Mouse (Mus musculus) left cerebral cortex, adult 11 months (tissue): ENCODE measurements at regions not wholly inside any gene's neighbourhood (a gene's known extent, or its start where the extent isn't known, plus 50 kb on each side); places are given as distances from the start of the nearest gene placed in this dataset.
"Not testable (repeated sequence)": the region's sequence is repeated elsewhere in the genome, so short reads cannot be mapped to it uniquely, and the experiment has no call there.

ENCODE experiments used
- DNase-seq: peaks from one replicate; pipeline ENCODE4 v3.0.0; 2022; ENCODE audit warnings: low spot score

DNA sequence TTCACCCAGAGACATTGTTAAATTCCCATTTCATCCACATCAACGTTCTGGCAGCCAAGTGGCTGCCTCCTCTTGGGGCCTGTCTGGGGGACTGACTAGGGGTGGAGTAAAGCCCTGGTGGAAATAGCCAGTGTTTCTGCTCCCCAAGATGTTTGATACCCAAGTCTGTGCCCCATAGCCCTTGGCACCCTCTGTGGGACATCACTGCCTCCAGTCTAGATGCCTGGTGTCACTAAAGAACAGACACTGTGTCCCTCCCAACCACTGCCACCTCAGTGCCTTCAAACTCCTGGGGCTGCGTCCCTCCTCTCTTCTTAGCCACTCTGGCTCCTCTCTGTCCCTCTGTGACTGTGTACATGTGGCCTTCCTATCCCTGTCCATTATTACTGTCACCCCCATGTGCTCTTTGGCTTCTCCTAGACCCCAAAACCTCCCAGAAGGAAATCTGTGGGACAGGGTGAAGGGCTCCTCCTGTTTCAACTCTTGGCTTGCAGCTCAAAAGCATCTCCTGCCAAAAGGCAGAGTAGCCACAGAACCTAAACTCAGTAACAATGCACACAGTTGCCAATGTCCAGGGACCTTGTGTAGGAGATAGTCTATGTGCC lies 224.8 kb upstream of the Irx4 start:
- DNase-seq: no peak

DNA sequence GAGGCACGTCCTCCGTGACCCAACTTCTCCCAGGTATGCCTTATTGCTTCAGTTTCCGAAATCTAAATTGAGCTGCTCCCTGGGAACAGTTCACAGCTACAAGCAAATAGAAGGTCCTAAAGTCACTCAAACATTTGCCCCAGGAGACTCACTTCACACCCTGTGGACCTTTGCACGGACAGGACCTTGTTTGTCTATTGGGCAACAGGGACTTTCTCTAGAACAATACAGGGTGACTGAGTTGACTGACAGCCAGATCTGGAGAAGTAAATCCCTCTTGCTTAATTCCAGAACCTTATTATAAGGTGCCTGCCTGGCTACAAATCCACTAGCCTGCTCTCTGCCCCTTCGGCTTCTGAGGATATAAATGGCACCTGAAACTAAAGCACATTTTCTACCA lies 220.5 kb upstream of the Irx4 start:
- no peak for DNase-seq

GRCm38 (mm10) chr13:73041233-73042040 lies 218.8 kb upstream of the Irx4 start:
- DNase-seq: no peak

GRCm38 (mm10) chr13:73069840-73070530 lies 190.3 kb upstream of the Irx4 start:
- no peak for DNase-seq

DNA sequence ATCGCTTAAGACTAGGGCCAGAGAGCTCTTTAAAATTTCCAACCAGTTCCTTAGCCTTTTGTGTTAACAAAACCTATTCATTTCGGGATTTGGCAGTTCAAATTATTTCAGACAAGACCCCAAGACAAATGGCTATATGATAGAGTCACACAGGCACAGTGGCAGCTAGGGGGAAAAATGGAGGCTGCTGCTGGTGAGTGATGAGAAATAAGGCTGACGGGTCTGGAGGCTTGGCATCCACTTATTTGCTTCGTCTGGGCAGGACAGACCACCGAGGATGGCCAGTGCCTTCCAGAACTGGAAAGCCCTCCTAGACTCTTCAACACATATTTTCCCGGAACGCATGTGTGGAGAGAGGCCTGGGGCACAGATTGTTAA lies 189.8 kb upstream of the Irx4 start:
- DNase-seq: no peak

- DNase-seq: no peak
Observed at GRCm38 (mm10) chr13:73071032-73071431, 189.2 kb upstream of the Irx4 start.

- DNase-seq: no peak
Observed at GRCm38 (mm10) chr13:73071854-73072852, 188.1 kb upstream of the Irx4 start.

- no peak for DNase-seq
Observed at GRCm38 (mm10) chr13:73077866-73078430, 182.3 kb upstream of the Irx4 start.

- not testable (repeated sequence) for DNase-seq
Observed at GRCm38 (mm10) chr13:73087815-73088214, 172.5 kb upstream of the Irx4 start.

DNA sequence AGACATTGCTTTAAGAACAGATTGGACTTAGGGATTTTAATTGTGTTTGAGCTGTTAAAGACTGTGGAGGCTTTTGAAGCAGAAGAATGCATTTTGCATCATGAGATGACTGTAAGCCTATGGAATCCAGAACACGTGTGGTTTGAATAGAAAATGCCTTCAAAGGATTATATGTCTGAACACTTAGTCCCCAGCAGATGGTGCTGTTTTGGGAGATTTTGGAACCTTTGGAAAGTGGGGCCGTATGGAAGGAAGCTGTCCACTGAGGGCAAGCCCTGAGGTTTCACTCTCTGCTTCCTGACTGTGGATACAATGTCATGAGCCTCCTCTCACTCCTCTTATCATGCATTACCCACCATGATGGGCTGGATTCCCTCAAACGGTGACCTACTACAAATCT lies 168.4 kb upstream of the Irx4 start:
- no peak for DNase-seq

DNA sequence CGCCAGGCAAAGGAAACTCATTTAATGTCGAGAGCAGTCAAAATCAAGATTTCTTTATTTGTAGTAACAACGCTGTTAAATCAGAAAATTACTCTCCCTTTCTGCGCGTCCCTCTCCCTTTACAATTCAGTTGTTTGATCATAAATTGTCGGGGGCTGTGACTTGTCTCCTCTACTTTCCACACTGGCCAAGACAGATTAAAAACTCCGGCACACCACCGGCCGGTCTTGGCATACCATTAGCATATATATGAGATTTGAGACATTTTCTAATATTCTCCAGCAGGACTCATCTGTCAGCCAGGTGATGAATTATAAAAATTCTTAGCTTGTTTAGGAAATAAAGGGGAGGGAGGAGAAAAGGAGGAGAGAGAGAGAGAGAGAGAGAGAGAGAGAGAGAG lies 162.8 kb upstream of the Irx4 start:
- DNase-seq: no peak

DNA sequence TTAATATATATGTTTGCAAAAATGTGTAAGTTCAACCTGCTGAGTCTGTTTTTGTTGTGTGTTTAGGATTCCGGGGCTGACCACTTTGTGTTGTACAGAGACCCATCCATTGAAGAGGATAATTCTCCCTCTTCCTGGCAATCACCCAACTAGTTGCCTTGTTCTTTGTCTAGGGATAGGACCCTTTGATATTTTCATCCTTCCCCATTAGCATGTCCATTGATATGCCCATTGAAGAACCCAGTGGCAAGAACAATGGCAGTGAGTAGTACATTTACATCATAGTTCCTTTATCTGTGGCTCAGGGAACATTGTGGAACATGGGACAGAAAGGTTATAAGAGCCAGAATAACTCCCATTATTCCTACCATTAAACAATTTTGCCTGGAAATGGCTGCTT lies 160.9 kb upstream of the Irx4 start:
- DNase-seq: no peak

GRCm38 (mm10) chr13:73107250-73107993 lies 152.9 kb upstream of the Irx4 start:
- DNase-seq: no peak

- peak; percentile 14 for DNase-seq
Observed at GRCm38 (mm10) chr13:73116822-73117632, 143.3 kb upstream of the Irx4 start.

DNA sequence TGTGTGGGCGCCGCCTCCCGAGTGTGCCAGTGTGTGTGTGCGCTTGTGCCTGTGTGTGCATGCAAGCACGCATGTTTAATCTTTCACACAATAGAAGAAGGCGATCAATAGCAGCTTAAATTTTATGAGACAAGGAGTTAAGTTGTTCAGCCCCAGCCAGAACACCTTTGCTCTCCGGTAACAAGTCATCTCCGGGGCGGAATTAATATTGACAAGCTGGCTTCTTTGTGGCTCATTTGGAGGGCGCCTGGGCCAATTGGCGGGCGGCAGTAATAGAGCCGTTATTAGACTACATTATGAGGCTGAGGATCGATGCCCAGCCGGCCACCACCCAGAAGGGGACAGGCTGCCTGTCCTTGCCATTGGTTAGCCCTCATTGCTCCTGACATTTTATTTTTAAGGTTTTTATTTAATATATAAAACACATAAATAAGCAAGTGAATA lies 142.6 kb upstream of the Irx4 start:
- DNase-seq: no peak

GRCm38 (mm10) chr13:73122945-73123344 lies 137.3 kb upstream of the Irx4 start:
- no peak for DNase-seq

GRCm38 (mm10) chr13:73131270-73131669 lies 129.0 kb upstream of the Irx4 start:
- no peak for DNase-seq

DNA sequence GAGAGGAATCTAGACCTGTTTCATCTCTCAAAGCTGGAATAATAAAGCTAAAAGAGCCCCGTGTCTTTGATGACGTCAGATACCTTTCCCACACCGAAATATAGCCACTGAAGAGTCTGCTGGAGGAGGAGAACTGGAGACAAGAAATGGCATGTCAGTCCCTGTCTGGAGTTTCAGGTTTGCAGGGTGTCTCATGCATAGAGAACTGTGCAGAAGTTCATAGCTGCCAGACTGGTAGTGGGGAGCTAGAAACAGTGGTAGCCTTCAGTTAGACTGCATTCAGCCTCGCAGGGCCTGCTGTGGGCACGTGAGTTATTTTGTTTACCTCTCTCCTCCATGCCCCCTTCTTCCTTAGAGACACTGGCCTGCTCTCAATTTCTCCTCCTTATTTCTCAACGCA lies 127.5 kb upstream of the Irx4 start:
- no peak for DNase-seq

GRCm38 (mm10) chr13:73134929-73135328 lies 125.3 kb upstream of the Irx4 start:
- no peak for DNase-seq

- DNase-seq: no peak
Observed at GRCm38 (mm10) chr13:73141302-73141701, 119.0 kb upstream of the Irx4 start.
